Mouse (Mus musculus): ENCODE measurements at regions not wholly inside any gene's neighbourhood (a gene's known extent, or its start where the extent isn't known, plus 50 kb on each side); places are given as distances from the start of the nearest gene placed in this dataset.

DNA sequence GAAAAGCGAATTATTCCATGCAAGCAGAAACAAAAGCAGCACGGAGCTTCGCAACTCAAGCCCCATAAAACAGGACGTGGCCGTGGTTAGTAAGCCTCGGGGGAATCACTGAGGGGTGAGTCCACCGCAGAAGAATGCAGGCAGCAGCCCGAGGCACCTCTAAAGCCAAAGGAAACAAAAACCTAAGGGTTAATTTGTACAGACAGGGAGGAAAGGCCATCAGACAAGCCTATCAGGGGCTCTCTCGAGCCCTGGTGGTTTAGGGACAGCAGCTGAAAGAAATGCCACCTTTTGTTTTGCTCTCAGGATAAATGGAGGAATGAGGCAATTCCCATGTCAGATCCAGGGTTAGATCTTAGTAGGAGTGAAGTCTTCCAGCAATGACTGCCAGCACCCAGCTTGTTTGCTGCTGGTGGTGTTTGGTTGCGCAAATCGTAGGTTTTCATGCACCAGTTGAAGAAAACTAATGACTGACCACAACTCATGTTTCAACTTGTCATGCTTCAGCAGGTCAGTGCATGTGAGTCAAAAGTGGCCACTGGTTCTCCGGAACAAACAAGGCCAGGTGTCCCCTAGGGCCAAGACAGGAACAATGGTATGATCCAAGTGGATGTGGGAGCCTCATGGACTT, 173.9 kb upstream of the Dapk1 start:
- no peak for DNase-seq (ENCODE audit: low spot score)

DNA sequence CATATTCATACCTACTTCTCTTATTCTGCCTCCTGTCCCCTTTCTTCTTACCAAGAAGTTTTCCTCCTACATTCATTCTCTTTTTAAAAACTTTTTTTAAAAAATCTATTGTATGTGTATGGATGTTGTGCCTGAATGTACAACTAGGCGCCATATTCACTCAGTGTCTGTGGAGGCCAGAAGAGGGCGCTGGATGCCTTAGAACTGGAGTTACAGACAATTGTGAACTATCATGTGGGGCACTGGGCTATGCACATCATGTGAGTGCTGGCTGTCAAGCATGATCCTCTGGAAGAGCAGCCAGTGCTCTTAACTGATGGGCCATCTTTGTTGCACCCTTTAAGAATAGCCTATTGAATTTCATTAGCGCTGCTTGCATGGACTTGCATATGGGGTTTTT, 172.6 kb upstream of the Dapk1 start:
- no peak for DNase-seq (ENCODE audit: low spot score)

GRCm38 (mm10) chr13:60431412-60431811, 170.3 kb upstream of the Dapk1 start:
- DNase-seq (ENCODE audit: low spot score) = no peak

GRCm38 (mm10) chr13:60434221-60435210, 167.2 kb upstream of the Dapk1 start:
- no peak for DNase-seq (ENCODE audit: low spot score)

DNA sequence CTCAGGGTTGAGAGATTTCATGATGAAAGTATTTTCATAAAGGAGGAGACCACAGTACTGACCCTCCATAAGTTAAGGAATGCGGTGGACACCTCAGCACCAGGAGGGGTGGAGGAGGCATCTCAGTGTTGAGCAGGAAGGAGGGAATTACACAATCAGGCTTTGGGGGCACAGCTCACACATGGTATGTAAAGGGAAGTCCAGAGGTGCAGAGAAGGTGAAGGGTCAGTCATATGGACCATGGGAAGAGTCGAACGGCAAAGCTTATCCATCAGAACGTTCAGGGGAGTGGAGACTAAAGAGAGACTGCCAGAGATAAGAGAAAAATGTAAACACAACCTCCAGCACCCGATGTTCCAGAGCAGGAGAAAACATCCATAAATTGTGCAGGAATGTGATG, 166.4 kb upstream of the Dapk1 start:
- no peak for DNase-seq (ENCODE audit: low spot score)

DNA sequence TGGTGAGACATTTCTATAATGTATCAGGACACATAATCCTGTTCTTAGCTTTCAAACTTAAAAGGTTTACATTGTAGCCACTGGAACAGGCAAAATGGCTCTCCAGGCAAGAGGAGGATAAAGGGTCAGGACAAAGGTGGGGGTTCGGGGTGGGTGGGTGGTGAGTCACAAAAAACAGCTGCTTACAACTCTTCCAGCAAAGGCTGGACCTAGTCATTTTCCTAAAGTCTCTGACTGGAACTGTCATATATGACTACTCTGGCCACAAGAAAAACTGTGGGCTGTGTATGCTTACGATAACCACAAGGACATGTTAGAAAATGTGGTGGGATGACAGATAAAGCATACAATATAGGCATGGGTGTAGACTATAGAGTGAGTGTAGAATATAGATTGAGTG, 163.6 kb upstream of the Dapk1 start:
- DNase-seq (ENCODE audit: low spot score) = no peak

DNA sequence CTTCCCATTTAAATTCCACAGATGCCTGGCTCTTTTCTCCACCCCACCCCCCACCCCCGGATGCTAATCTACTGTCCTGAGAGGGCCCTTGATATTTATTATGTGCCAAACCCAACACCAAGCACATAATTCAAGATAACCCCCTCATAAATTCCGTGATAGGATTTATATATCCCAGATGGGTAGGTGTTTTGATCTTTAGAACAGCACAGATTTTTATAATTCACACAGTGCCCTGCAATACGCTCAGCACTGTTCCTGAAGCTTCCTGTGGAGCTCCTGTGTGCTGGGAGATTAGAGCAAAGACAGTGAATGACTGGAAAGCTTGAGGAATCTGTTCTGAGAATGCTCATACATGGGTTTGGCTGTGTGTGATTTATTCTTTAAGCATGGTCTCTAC, 161.2 kb upstream of the Dapk1 start:
- DNase-seq (ENCODE audit: low spot score) = no peak

- no peak for DNase-seq (ENCODE audit: low spot score)
These were observed 156.6 kb upstream of the Dapk1 start for GRCm38 (mm10) chr13:60445164-60445563.

- DNase-seq (ENCODE audit: low spot score) = no peak
These were observed 154.8 kb upstream of the Dapk1 start for GRCm38 (mm10) chr13:60446926-60447325.

GRCm38 (mm10) chr13:60450721-60451506, 150.8 kb upstream of the Dapk1 start:
- DNase-seq (ENCODE audit: low spot score) = no peak

- no peak for DNase-seq (ENCODE audit: low spot score)
These were observed 147.8 kb upstream of the Dapk1 start for GRCm38 (mm10) chr13:60453821-60454483.

DNA sequence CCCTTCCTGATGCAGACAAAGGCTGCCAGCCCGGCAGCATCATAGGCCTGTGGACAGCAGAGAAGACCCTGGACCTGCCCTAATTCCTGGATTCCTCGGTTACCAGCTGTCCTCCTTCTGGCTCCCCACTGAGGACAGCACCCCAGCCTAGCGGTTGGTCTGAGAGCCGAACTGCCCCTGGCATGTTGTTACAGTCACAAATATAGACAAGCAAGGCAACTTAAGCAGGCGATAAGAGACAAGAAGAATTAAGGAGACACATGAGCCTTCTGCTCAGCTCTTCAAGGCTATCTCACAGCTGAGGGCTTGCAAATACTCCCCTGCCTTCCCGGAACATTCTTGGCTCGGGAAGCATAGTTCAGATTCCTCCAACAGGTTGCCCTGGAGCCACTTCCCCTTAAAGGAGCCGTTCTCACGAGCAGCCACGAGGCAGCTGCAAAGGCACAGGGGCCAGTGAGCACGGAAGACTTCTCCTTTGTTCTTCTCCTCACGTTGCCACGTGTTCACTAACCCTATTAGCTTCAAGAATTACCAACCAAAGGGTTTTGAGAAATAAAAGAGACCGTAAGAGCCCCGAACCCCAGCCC, 146.6 kb upstream of the Dapk1 start:
- peak; percentile 49 for DNase-seq (ENCODE audit: low spot score)

DNA sequence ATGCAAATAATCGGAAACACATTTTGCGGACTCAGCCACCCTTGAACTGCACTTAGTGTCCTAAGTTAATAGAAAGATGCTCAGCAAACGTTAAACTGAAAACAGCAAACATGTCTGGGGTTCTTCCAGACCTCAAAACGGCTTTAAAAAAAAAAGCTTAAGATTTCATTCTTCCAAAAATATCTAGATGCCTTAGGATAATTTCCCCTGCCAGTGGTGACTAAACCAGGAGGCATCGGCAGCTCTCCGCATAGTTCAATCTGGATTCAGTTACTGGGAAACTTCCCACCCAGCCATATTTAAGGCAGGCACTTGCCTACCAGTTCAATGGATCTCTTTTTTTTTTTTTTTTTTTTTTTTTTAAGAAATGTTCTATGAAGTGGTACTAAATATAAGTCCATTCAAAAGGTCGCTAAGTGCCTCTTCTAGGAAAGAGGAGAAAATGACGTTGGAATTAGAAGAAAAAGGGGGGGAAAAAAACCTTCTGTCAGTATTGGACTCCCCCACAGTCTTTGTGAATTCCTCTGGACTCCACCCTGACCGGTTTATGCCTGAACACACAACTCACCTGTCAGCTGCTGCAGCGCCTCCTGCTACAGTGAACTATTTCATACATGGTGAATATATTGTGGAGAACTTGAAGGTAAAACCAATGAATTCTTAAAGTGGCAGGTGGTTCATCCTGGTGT, 145.7 kb upstream of the Dapk1 start:
- DNase-seq (ENCODE audit: low spot score) = no peak

DNA sequence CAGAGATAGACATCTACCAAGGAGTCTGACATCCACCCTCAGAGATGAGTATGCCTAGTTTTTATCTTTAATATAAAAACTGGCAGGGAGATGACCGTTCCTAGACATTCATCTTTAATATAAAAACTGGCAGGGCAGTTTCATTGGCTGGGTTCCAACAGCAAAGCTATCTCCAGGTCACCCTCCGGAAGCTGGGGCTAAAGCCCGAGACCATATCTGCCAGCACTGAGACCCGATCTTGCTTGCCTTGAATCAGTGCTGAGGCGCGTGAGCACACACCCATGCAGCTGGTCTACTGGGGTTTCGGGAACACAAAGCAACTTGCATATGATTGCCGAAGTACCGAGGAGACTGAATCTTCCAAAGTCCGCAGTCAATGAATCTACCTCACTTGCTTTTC, 144.5 kb upstream of the Dapk1 start:
- DNase-seq (ENCODE audit: low spot score) = no peak

DNA sequence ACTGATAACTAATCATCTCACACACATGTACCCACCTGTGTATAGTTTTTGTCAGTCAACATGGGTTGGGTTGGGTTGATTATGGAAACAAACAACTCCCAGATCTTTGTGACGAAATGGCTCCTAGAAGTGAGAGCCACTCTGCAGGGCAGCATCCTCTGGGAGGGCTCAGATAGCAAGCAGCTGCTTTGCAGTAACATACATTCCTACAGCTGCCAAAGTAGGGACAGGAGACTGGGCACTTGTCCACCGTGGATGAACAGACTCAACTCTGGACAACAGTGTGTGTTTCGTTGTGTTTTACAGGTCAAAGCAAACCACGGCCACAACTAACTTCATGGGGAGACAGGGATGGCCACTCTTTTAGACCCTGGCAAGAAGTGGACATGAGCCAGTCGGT, 142.7 kb upstream of the Dapk1 start:
- DNase-seq (ENCODE audit: low spot score) = no peak

GRCm38 (mm10) chr13:60466553-60467313, 135.0 kb upstream of the Dapk1 start:
- no peak for DNase-seq (ENCODE audit: low spot score)

- peak; percentile 80 for DNase-seq (ENCODE audit: low spot score)
These were observed 133.7 kb upstream of the Dapk1 start for GRCm38 (mm10) chr13:60467821-60468579.

GRCm38 (mm10) chr13:60470426-60471398, 131.0 kb upstream of the Dapk1 start:
- no peak for DNase-seq (ENCODE audit: low spot score)

Data from testis, postnatal 10 days (tissue).